Mouse (Mus musculus) liver, embryonic 14.5 days (tissue): Measurements from ENCODE around the gene Hcrtr1. TPM values are rescaled to one million over a fixed set of nuclear protein-coding genes. Genes with fewer than 3 reads are reported as not detected.

Source experiments
- ATAC-seq: fragments of 200-750 bp; cut with Nextera tagmentation; 2 replicates; pipeline ENCODE4 v1.8.0; 2017; ENCODE audit warnings: moderate number of reproducible peaks, mild to moderate bottlenecking, moderate library complexity; ENCODE audit not compliant: insufficient read depth
- DNase-seq, 3 experiments: peaks; one replicate each; pipeline ENCODE4 v3.0.0-alpha.2; 2012 to 2013; ENCODE audit warnings: low read depth in 3 of 3, low spot score in 3 of 3
- H3K27ac ChIP-seq: fragments of 300-500 bp; sonication (generic); 2 replicates; pipeline ENCODE4 v1.5.1; 2014; ENCODE audit warnings: moderate library complexity, mild to moderate bottlenecking, control low read depth, inconsistent platforms
- H3K27me3 ChIP-seq: fragments of 300-500 bp; sonication (generic); 2 replicates; pipeline ENCODE4 v1.6.1; 2014; ENCODE audit warnings: mild to moderate bottlenecking, low read length, moderate library complexity; ENCODE audit not compliant: control insufficient read depth, insufficient read depth
- H3K36me3 ChIP-seq: fragments of 300-500 bp; sonication (generic); replicated peaks from 2 replicates; pipeline ENCODE4 v1.6.1; 2014; ENCODE audit warnings: low read depth; ENCODE audit not compliant: control insufficient read depth, insufficient read depth
- H3K4me1 ChIP-seq, 2 experiments: fragments of 200-500 bp in 1 of 2; fragments of 300-500 bp in 1 of 2; sonication (generic) in 1 of 2; replicated peaks; 2 replicates each; pipeline ENCODE4 v1.6.1; 2012 to 2014; ENCODE audit warnings: antibody characterized with exemption in 1 of 2, inconsistent platforms in 1 of 2, low read length in 1 of 2; ENCODE audit not compliant: control insufficient read depth in 2 of 2, insufficient read depth in 2 of 2
- H3K4me2 ChIP-seq: fragments of 300-500 bp; sonication (generic); 2 replicates; pipeline ENCODE4 v1.6.1; 2014; ENCODE audit warnings: low read depth, mild to moderate bottlenecking, control low read depth, moderate library complexity
- H3K4me3 ChIP-seq, 2 experiments: fragments of 200-500 bp in 1 of 2; fragments of 300-500 bp in 1 of 2; sonication (generic) in 1 of 2; 2 replicates each; pipeline ENCODE4 v1.5.1; 2012 to 2014; ENCODE audit warnings: low read depth in 2 of 2, low read length in 2 of 2, mild to moderate bottlenecking in 2 of 2, control low read depth in 1 of 2, inconsistent platforms in 1 of 2, moderate library complexity in 1 of 2; ENCODE audit not compliant: insufficient read depth in 1 of 2
- H3K9ac ChIP-seq: fragments of 300-500 bp; sonication (generic); replicated peaks from 2 replicates; pipeline ENCODE4 v1.6.1; 2014; ENCODE audit warnings: mild to moderate bottlenecking, control low read depth, moderate library complexity
- H3K9me3 ChIP-seq: fragments of 300-500 bp; sonication (generic); 2 replicates; pipeline ENCODE4 v1.6.1; 2016; ENCODE audit warnings: low read length, mixed read lengths; ENCODE audit not compliant: control insufficient read depth
- CTCF ChIP-seq: IDR thresholded peaks from 2 replicates; pipeline ENCODE4 v1.5.1; 2016; ENCODE audit warnings: antibody characterized with exemption, low read depth, control low read depth
- EP300 ChIP-seq: IDR thresholded peaks from 2 replicates; pipeline ENCODE4 v1.6.1; 2016; ENCODE audit warnings: antibody characterized with exemption, low read depth
- WGBS: fragments of 180-500 bp; shearing (Covaris S2); extraction: QIAGEN DNeasy Blood & Tissue Kit; methylation state at CpG from one replicate; pipeline ENCODE4 v1.1.7; 2014; ENCODE audit not compliant: insufficient replicate concordance; 5-methylcytosine and 5-hydroxymethylcytosine counted together
- polyA plus RNA-seq, 2 experiments: library from polyadenylated mRNA; depleted of rRNA in 1 of 2; stranded (reverse) in 1 of 2; unstranded in 1 of 2; fragments of >200 nt; fragmentation: Nextera tagmentation in 1 of 2; extraction: Ambion mirVana in 1 of 2; gene quantifications; 2 replicates each; pipeline versions ENCODE4 v1.2.1 to v1.2.3; 2012 to 2014

Hcrtr1 gene
- polyA plus RNA-seq, 2 experiments = not detected

DNA sequence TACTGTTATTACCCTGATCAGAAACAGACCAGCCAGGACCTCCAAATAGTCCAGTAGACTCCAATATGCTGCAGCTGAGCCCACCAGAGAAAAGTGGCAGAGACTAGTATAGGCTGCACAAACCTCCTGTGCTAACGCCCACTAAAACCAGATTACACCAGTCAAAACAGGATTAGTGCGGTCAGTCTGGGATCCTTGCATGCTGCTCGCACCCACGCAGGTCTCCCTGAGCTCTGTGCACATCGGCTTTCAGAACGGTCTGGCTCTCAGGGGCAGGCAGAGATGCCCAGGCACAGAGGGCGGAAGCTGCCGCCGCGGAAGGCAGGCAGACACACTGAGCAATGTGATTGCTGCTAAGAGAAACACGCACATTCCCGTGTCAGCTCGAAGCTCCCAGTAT is 43.9 kb upstream of the Hcrtr1 start:
- TF ChIP-seq CTCF (no peak), EP300 (no peak)
- H3K4me2 ChIP-seq = no peak overlapping the region
- ATAC-seq (no peak), DNase-seq (no peak)
- H3K27ac ChIP-seq = no peak overlapping the region
- WGBS = 70% methylated on average over 13 of the region's 13 CpGs
- H3K4me1 ChIP-seq = no peaks in the 10 kb centered on the region
- no peaks in the 10 kb centered on the region for H3K9me3 ChIP-seq
- H3K36me3 ChIP-seq = no peaks in the 10 kb centered on the region
- no peak overlapping the region for H3K4me3 ChIP-seq
- H3K9ac ChIP-seq = no peak overlapping the region
- H3K27me3 ChIP-seq = no peaks in the 10 kb centered on the region; the same call in 1 of the 2 replicates

DNA sequence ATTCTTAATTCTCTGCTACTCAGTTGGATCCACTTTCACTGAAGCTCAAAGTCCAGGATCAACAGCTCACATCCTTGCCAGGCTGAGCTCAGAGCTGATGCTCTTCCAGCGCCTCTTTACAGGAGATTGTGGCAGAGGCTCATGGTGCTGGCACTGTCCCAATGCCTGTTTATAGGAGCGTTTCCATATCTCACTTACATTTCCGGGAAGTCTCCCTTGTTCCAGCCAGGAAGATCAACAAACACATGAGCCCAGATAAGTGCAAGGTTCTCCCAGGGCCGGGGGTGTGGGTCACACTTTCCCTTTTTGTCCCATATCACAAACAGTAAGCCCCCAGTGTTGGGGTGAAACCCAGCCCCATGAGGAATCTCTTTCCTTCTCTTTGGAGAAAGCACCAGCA is 42.7 kb upstream of the Hcrtr1 start:
- DNase-seq = no peak
- 31% methylated on average over 4 of the region's 4 CpGs for WGBS

DNA sequence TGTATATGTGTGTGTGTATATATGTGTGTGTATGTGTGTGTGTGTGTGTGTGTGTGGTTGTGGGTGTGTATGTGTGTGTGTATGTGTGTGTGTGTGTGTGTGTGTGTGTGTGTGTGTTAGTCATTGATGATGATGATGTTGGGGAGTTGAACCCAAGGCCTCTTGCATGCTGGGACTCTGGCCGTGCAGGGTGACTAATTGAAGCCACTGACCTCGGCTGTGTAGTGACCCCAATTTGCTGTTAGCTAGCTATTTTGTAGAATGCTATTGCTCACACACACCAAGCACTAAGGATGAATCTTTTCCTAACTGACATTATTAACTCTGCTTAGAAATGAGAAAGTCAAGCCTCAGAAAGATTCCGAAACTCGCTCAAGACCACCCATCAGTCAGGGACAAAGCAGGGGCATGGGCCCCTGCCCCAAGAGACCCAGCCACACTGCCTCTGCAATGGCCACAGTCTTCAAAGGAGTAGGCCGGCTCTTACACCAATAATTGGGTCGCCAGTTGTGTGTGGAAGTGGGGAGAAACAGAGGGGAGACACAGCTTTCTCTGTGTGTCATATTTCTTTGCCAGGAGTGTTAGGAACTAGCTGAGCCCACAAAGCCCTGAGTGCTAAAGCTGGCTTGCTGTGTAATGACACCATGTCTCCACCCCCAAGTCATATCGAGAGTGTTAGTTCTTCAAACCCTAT is 41.9 kb upstream of the Hcrtr1 start:
- Histone ChIP-seq H3K27me3 (peaks cover 3% of the 10 kb centered on the region), H3K4me1 (peaks cover 0 to 2% of the 10 kb centered on the region in 2 experiments; a peak in 1 of 4 replicates), H3K9ac (no peak overlapping the region), H3K4me2 (no peak overlapping the region), H3K27ac (no peak overlapping the region), H3K9me3 (no peaks in the 10 kb centered on the region), H3K4me3 (no peak overlapping the region), H3K36me3 (no peaks in the 10 kb centered on the region)
- DNase-seq (no peak), ATAC-seq (no peak)
- TF ChIP-seq EP300 (no peak), CTCF (no peak)
- WGBS = 50% methylated on average over 7 of the region's 7 CpGs

More for the DNA sequence above, 42.7 kb upstream of the Hcrtr1 start:
- Histone ChIP-seq H3K4me1 (0 out of 4 replicates have a peak, but pooled peaks cover 0 to 1% of the 10 kb centered on the region in 2 experiments), H3K9me3 (no peaks in the 10 kb centered on the region), H3K36me3 (no peaks in the 10 kb centered on the region), H3K4me2 (no peak overlapping the region), H3K9ac (no peak overlapping the region), H3K27ac (no peak overlapping the region), H3K4me3 (no peak overlapping the region), H3K27me3 (peaks cover 3% of the 10 kb centered on the region)
- TF ChIP-seq EP300 (no peak), CTCF (no peak)
- no peak for ATAC-seq

DNA sequence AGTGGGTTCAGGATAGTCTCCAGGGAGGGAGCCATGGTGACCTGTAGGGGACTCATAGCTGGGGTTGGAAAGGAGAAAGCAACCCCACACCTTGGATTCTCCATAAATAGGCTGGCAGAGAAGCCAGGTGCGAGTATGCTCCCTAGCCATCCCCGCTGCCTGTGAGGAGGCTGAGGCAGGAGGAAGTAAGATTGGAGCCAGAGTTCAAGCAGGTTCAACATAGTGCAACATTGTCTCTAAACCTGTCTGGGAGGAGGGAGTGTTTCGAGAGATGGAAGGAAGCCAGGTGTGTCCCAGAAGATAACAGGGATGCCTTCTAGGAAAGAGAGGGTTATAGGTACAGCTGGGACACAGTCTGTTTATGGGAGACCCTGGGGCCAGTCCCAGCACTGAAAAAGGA is 40.7 kb upstream of the Hcrtr1 start:
- H3K9me3 ChIP-seq = no peaks in the 10 kb centered on the region
- DNase-seq (no peak), ATAC-seq (no peak)
- WGBS = 48% methylated on average over 3 of the region's 3 CpGs
- H3K9ac ChIP-seq = no peak overlapping the region
- H3K27me3 ChIP-seq = peaks cover 10% of the 10 kb centered on the region
- no peak overlapping the region for H3K27ac ChIP-seq
- H3K4me1 ChIP-seq = peaks cover 0 to 3% of the 10 kb centered on the region in 2 experiments; a peak in 3 of 4 replicates
- TF ChIP-seq EP300 = no peak
- no peak for TF ChIP-seq CTCF
- no peaks in the 10 kb centered on the region for H3K36me3 ChIP-seq
- no peak overlapping the region for H3K4me3 ChIP-seq
- H3K4me2 ChIP-seq = no peak overlapping the region

DNA sequence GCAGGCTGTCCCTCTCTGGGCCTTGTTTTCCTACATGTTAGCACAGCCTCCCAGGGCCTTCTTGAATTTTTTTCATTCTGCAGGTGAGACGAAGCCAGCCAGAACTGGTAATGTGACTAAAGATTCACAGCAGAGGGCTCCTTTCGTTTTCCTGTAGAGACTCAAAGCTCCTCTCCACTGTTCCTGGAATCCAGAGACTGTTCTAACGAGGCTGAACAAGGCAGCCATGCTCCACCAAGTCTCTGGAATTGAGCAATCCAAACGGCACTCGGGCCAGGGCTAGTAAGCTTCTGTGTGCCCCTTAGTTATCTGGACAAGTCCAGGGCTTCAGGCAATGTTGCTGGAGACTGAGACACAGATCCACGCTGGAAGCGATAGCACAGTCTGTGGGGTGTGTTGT is 38.4 kb upstream of the Hcrtr1 start:
- Histone ChIP-seq H3K4me1 (peaks cover 10 to 19% of the 10 kb centered on the region in 2 experiments), H3K27me3 (peaks cover 10% of the 10 kb centered on the region), H3K9ac (no peak overlapping the region), H3K27ac (no peak overlapping the region), H3K4me2 (no peak overlapping the region), H3K4me3 (no peak overlapping the region), H3K9me3 (no peaks in the 10 kb centered on the region), H3K36me3 (no peaks in the 10 kb centered on the region)
- no peak for DNase-seq
- no peak for ATAC-seq
- TF ChIP-seq CTCF = no peak
- no peak for TF ChIP-seq EP300
- 55% methylated on average over 7 of the region's 7 CpGs for WGBS
